Mouse (Mus musculus): ENCODE data around the gene Mysm1.
A peak's percentile ranks its signal among the peaks of the same experiment; 100 is the strongest.

Gene Mysm1

GRCm38 (mm10) chr4:94978590-94979499, at the start of gene Mysm1:
Gene Mysm1, minus strand, starts transcription at chr4:94979100.
- DNase-seq: peak; percentile 92

- DNase-seq: no peak
Observed at GRCm38 (mm10) chr4:95025847-95026600, 47.1 kb upstream of the Mysm1 start.

- no peak for DNase-seq
Observed at GRCm38 (mm10) chr4:95023350-95023953, 44.6 kb upstream of the Mysm1 start.

- DNase-seq: no peak
Observed at GRCm38 (mm10) chr4:95021649-95022637, 43.0 kb upstream of the Mysm1 start.

- DNase-seq: no peak
Observed at GRCm38 (mm10) chr4:95020201-95020600, 41.3 kb upstream of the Mysm1 start.

GRCm38 (mm10) chr4:95018221-95018620, 39.3 kb upstream of the Mysm1 start:
- DNase-seq: no peak

GRCm38 (mm10) chr4:95012706-95013105, 33.8 kb upstream of the Mysm1 start:
- DNase-seq: no peak

GRCm38 (mm10) chr4:95012256-95012655, 33.4 kb upstream of the Mysm1 start:
- DNase-seq: no peak

GRCm38 (mm10) chr4:95008175-95009057, 29.5 kb upstream of the Mysm1 start:
- DNase-seq: peak; percentile 43

- DNase-seq: no peak
Observed at GRCm38 (mm10) chr4:95007759-95008158, 28.9 kb upstream of the Mysm1 start.

GRCm38 (mm10) chr4:95005251-95005830, 26.4 kb upstream of the Mysm1 start:
- no peak for DNase-seq

GRCm38 (mm10) chr4:95001043-95001775, 22.3 kb upstream of the Mysm1 start:
- no peak for DNase-seq

- no peak for DNase-seq
Observed at GRCm38 (mm10) chr4:95000147-95000546, 21.2 kb upstream of the Mysm1 start.

GRCm38 (mm10) chr4:94999249-94999648, 20.3 kb upstream of the Mysm1 start:
- no peak for DNase-seq

GRCm38 (mm10) chr4:94995862-94996261, 17.0 kb upstream of the Mysm1 start:
- no peak for DNase-seq

GRCm38 (mm10) chr4:94990204-94990603, 11.3 kb upstream of the Mysm1 start:
- DNase-seq: no peak

- no peak for DNase-seq
Observed at GRCm38 (mm10) chr4:94987725-94988124, 8.8 kb upstream of the Mysm1 start.

GRCm38 (mm10) chr4:94979500-94979915, 608 bp upstream of the Mysm1 start:
- DNase-seq: no peak

- DNase-seq: no peak
Observed at GRCm38 (mm10) chr4:94973321-94973720, 5.6 kb downstream of the Mysm1 start.

- DNase-seq: no peak
Observed at GRCm38 (mm10) chr4:94952773-94953172, 26.1 kb downstream of the Mysm1 start.

Data from kidney, adult 11 months (tissue).